Mouse (Mus musculus) fibroblast of lung, adult 2 months (primary cell): ENCODE data around the gene Klf6.

Source experiments
- DNase-seq: peaks from one replicate; pipeline ENCODE4 v3.0.0-alpha.2; 2011; ENCODE audit warnings: low read depth

Gene Klf6

GRCm38 (mm10) chr13:5899641-5900040 lies 38.4 kb downstream of the Klf6 start:
- DNase-seq, result no peak

- DNase-seq, result no peak
Observed at GRCm38 (mm10) chr13:5913201-5913600, 51.9 kb downstream of the Klf6 start.

- DNase-seq, result no peak
Observed at GRCm38 (mm10) chr13:5917360-5917759, 56.1 kb downstream of the Klf6 start.

GRCm38 (mm10) chr13:5919966-5920365 lies 58.7 kb downstream of the Klf6 start:
- no peak for DNase-seq
